Mouse (Mus musculus) layer of hippocampus, postnatal 25 days (tissue): ENCODE results near the gene Rpl7a. TPM values are rescaled to one million over a fixed set of nuclear protein-coding genes. Genes with fewer than 3 reads are reported as not detected.

Source experiments
- DNase-seq, 2 experiments: peaks; one replicate each; pipeline ENCODE4 v3.0.0; 2022; ENCODE audit warnings: mixed read lengths in 2 of 2, low spot score in 1 of 2; ENCODE audit errors: extremely low spot score in 1 of 2
- total RNA-seq, 2 experiments: library from RNA; stranded (reverse); gene quantifications; 2 replicates each; pipeline ENCODE4 v1.2.3; 2021

Rpl7a gene
- total RNA-seq, 2 experiments from 2014 or later: 260 to 281 TPM

GRCm38 (mm10) chr2:26952866-26953265 lies 42.3 kb downstream of the Rpl7a start:
- DNase-seq: no peak

GRCm38 (mm10) chr2:26954735-26955395 lies 44.3 kb downstream of the Rpl7a start:
- no peak for DNase-seq

GRCm38 (mm10) chr2:26956811-26957487 lies 46.4 kb downstream of the Rpl7a start:
- no peak for DNase-seq

- no peak for DNase-seq
Measured at GRCm38 (mm10) chr2:26957488-26957859, 46.9 kb downstream of the Rpl7a start.

GRCm38 (mm10) chr2:26960756-26961155 lies 50.2 kb downstream of the Rpl7a start:
- DNase-seq: no peak

Other genes starting within 250 kb of the Rpl7a start
- gene Lcn4, start 239.5 kb upstream of the Rpl7a start, total RNA-seq: not detected
- not detected for gene Abo, start 45.8 kb upstream of the Rpl7a start, total RNA-seq
- 10 to 100 TPM; 25.1 to 26.4 TPM for gene Surf6, start 7.9 kb upstream of the Rpl7a start, total RNA-seq
- 10 to 100 TPM; 41.1 to 48.8 TPM for gene Med22, start 87 bp upstream of the Rpl7a start, total RNA-seq
- gene Surf2, start 5.6 kb downstream of the Rpl7a start, total RNA-seq: 10 to 100 TPM; 31.1 to 37.2 TPM
- 10 to 100 TPM; 91.6 to 94.9 TPM for gene Surf1, start 5.8 kb downstream of the Rpl7a start, total RNA-seq
- 10 to 100 TPM; 52.6 to 60.2 TPM for gene Surf4, start 23.2 kb downstream of the Rpl7a start, total RNA-seq
- under 1 TPM; 0.27 to 0.75 TPM for gene Stkld1, start 23.3 kb downstream of the Rpl7a start, total RNA-seq
- gene Rexo4, start 53.6 kb downstream of the Rpl7a start, total RNA-seq: 10 to 100 TPM; 58.4 to 60.4 TPM
- gene Adamts13, start 62.7 kb downstream of the Rpl7a start, total RNA-seq: 1 to 10 TPM in 1 of 2 experiments, under 1 TPM in 1; 0.92 to 1.7 TPM
- gene Cacfd1, start 99.2 kb downstream of the Rpl7a start, total RNA-seq: 10 to 100 TPM; 39.5 to 44.1 TPM
- gene Slc2a6, start 117.2 kb downstream of the Rpl7a start, total RNA-seq: 10 to 100 TPM; 40.1 to 40.4 TPM
- under 1 TPM; 0.61 to 0.71 TPM for gene Mymk, start 161.4 kb downstream of the Rpl7a start, total RNA-seq
- 10 to 100 TPM; 10.9 to 12.7 TPM for gene Adamtsl2, start 168.6 kb downstream of the Rpl7a start, total RNA-seq
- 100 to 1,000 TPM; 119 to 162 TPM for gene Fam163b, start 231.7 kb downstream of the Rpl7a start, total RNA-seq